Mouse (Mus musculus) midbrain, embryonic 14.5 days (tissue): Measurements from ENCODE around the gene C530008M17Rik. TPM values are rescaled to one million over a fixed set of nuclear protein-coding genes. Genes with fewer than 3 reads are reported as not detected.

Experiments
- ATAC-seq: fragments of 200-750 bp; cut with Nextera tagmentation; 2 replicates; pipeline ENCODE4 v1.8.0; 2017; ENCODE audit warnings: moderate number of reproducible peaks, moderate library complexity; ENCODE audit not compliant: low FRiP score, low TSS enrichment
- DNase-seq: peaks from one replicate; pipeline ENCODE4 v3.0.0-alpha.2; 2015
- H3K27ac ChIP-seq: fragments of 300-500 bp; sonication (generic); replicated peaks from 2 replicates; pipeline ENCODE4 v1.5.1; 2014; ENCODE audit warnings: mild to moderate bottlenecking, low read depth, low read length, moderate library complexity
- H3K27me3 ChIP-seq: fragments of 300-500 bp; sonication (generic); 2 replicates; pipeline ENCODE4 v1.6.1; 2014; ENCODE audit warnings: low read length, control low read depth, mixed read lengths; ENCODE audit not compliant: control insufficient read depth, insufficient read depth
- H3K36me3 ChIP-seq: fragments of 300-500 bp; sonication (generic); 2 replicates; pipeline ENCODE4 v1.6.1; 2014; ENCODE audit warnings: low read length, control low read depth; ENCODE audit not compliant: control insufficient read depth, insufficient read depth
- H3K4me1 ChIP-seq: fragments of 300-500 bp; sonication (generic); 2 replicates; pipeline ENCODE4 v1.6.1; 2014; ENCODE audit warnings: mild to moderate bottlenecking, antibody characterized with exemption, low read length, control low read depth; ENCODE audit not compliant: control insufficient read depth, insufficient read depth
- H3K4me2 ChIP-seq: fragments of 300-500 bp; sonication (generic); 2 replicates; pipeline ENCODE4 v1.6.1; 2014; ENCODE audit warnings: mild to moderate bottlenecking, low read length, moderate library complexity
- H3K4me3 ChIP-seq: fragments of 300-500 bp; sonication (generic); replicated peaks from 2 replicates; pipeline ENCODE4 v1.5.1; 2014; ENCODE audit warnings: low read depth, low read length
- H3K9ac ChIP-seq: fragments of 300-500 bp; sonication (generic); replicated peaks from 2 replicates; pipeline ENCODE4 v1.6.1; 2014; ENCODE audit warnings: mild to moderate bottlenecking, low read length, moderate library complexity
- H3K9me3 ChIP-seq: fragments of 300-500 bp; sonication (generic); 2 replicates; pipeline ENCODE4 v1.6.1; 2016; ENCODE audit warnings: low read length, control low read depth, mixed read lengths; ENCODE audit not compliant: control insufficient read depth
- WGBS: fragments of 180-500 bp; shearing (Covaris S2); extraction: QIAGEN DNeasy Blood & Tissue Kit; methylation state at CpG from one replicate; pipeline ENCODE4 v1.1.7; 2014; 5-methylcytosine and 5-hydroxymethylcytosine counted together
- polyA plus RNA-seq: library from polyadenylated mRNA; unstranded; fragments of >200 nt; fragmentation: Nextera tagmentation; extraction: Ambion mirVana; gene quantifications from 2 replicates; pipeline ENCODE4 v1.2.1, GENCODE M21; 2014

C530008M17Rik gene
- polyA plus RNA-seq: 52.1 and 60.0 TPM in 2 replicates

DNA sequence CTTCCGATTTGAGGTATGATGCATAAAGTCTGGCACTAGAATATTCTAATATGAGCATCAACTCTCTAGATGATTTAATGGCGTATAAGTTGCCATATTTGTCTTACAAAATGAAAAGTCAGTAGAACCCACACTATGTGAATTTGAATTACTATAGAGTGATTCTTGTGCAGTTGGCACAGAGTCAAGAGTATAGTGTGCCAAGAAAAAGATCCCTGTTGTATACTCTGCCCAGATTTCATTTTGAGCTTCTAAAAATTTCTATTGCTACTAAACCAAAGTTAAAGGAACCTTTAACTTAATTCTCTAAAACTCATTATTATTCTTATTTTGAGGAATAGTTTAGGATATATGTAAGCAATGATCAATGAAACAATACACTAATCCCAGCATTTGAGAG lies at the start of gene C530008M17Rik:
TSS of gene C530008M17Rik (plus strand) at position 301 of the 400 bp plus-strand sequence.
- ATAC-seq (no peak), DNase-seq (no peak)
- Histone ChIP-seq H3K4me3 (peak within 1 kb of the TSS; percentile 88), H3K9me3 (no peaks in the 10 kb centered on the region), H3K4me2 (peak within 1 kb of the TSS; percentile 86), H3K27me3 (no peaks in the 10 kb centered on the region), H3K4me1 (peaks cover 25% of the 10 kb centered on the region; the same call in 1 of the 2 replicates), H3K9ac (peak within 1 kb of the TSS; percentile 99), H3K27ac (peak within 1 kb of the TSS; percentile 99), H3K36me3 (no peaks in the 10 kb centered on the region)
- 88% methylated on average over 2 of the region's 2 CpGs for WGBS

GRCm38 (mm10) chr5:76609702-76610370 lies 46.5 kb upstream of the C530008M17Rik start:
- ATAC-seq: no peak
- Histone ChIP-seq H3K4me3 (no peak overlapping the region), H3K36me3 (peaks cover 49% of the 10 kb centered on the region), H3K9me3 (no peaks in the 10 kb centered on the region), H3K4me1 (no peaks in the 10 kb centered on the region), H3K4me2 (no peak overlapping the region), H3K27me3 (no peaks in the 10 kb centered on the region), H3K27ac (no peak overlapping the region), H3K9ac (no peak overlapping the region)
- DNase-seq: no peak
- WGBS: 97% methylated on average over 8 of the region's 8 CpGs

- no peak for ATAC-seq
- H3K36me3 ChIP-seq: peaks cover 59% of the 10 kb centered on the region
- H3K4me2 ChIP-seq: no peak overlapping the region
- H3K4me3 ChIP-seq: no peak overlapping the region
- no peaks in the 10 kb centered on the region for H3K4me1 ChIP-seq
- H3K9me3 ChIP-seq: no peaks in the 10 kb centered on the region
- DNase-seq: no peak
- H3K27me3 ChIP-seq: no peaks in the 10 kb centered on the region
- no peak overlapping the region for H3K9ac ChIP-seq
- 91% methylated on average over 6 of the region's 6 CpGs for WGBS
- no peak overlapping the region for H3K27ac ChIP-seq
Measured at GRCm38 (mm10) chr5:76612867-76613499, 43.3 kb upstream of the C530008M17Rik start.

- Histone ChIP-seq H3K4me1 (no peaks in the 10 kb centered on the region), H3K4me2 (no peak overlapping the region), H3K36me3 (peaks cover 50% of the 10 kb centered on the region), H3K27ac (no peak overlapping the region), H3K9me3 (no peaks in the 10 kb centered on the region), H3K27me3 (no peaks in the 10 kb centered on the region), H3K9ac (no peak overlapping the region), H3K4me3 (no peak overlapping the region)
- ATAC-seq (no peak), DNase-seq (no peak)
- WGBS: 90% methylated on average over 8 of the region's 8 CpGs
Measured at GRCm38 (mm10) chr5:76615276-76615675, 41.0 kb upstream of the C530008M17Rik start.

DNA sequence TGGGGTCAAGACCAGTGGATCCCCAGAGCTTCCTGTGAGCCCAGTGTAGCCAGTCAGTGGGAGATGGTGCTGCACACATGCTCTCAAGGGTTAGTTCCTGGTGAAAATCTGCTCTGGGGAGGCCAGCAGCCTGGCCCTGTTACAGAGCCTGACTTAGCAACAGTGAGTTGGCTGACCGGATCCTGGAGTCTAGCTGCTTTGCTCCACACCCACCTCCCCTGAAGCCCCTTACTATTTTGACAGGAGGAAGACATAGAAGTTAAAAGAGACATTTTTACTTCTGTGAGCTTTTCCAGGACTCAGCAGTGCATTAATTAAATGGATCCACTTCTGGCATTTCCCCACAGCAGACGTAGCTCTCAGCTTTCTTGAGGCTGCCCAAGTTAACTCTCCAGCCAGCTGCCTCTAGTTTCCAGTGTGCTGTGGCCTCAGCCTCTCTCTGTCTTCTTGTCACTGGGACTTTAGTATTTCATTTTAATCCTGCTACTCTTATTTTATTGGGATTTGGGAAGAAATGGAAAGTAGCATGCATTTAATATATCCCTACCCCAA lies 40.0 kb upstream of the C530008M17Rik start:
- Histone ChIP-seq H3K27me3 (no peaks in the 10 kb centered on the region), H3K9ac (no peak overlapping the region), H3K4me3 (no peak overlapping the region), H3K9me3 (no peaks in the 10 kb centered on the region), H3K4me1 (no peaks in the 10 kb centered on the region), H3K27ac (no peak overlapping the region), H3K4me2 (no peak overlapping the region), H3K36me3 (peaks cover 47% of the 10 kb centered on the region)
- ATAC-seq: no peak
- WGBS: 91% methylated on average over 2 of the region's 2 CpGs
- no peak for DNase-seq

GRCm38 (mm10) chr5:76618750-76619149 lies 37.6 kb upstream of the C530008M17Rik start:
- WGBS: 89% methylated on average over 7 of the region's 7 CpGs
- Histone ChIP-seq H3K9me3 (no peaks in the 10 kb centered on the region), H3K36me3 (peaks cover 51% of the 10 kb centered on the region), H3K27ac (no peak overlapping the region), H3K9ac (no peak overlapping the region), H3K4me2 (no peak overlapping the region), H3K27me3 (no peaks in the 10 kb centered on the region), H3K4me3 (no peak overlapping the region), H3K4me1 (no peaks in the 10 kb centered on the region)
- no peak for DNase-seq
- no peak for ATAC-seq

DNA sequence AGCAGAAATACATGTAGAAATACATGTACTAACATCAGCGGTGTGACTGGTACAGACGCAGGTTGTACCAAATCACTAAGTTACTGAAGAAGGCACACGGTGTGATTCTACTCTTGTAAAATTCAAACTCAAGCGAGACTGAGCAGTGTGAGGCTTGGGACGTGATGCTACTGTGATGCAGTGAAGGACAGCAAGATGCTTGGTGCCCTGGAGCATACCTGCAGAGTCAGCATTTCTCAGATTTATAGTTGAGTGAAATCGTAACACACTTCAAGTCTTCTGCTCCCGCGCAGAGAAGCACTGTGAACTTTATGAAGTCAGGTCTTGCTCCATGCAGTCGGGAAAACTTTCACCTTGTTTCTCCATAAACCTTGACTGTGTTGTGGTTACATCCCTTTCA lies 32.6 kb upstream of the C530008M17Rik start:
- Histone ChIP-seq H3K4me3 (no peak overlapping the region), H3K27me3 (no peaks in the 10 kb centered on the region), H3K4me2 (no peak overlapping the region), H3K36me3 (peaks cover 24% of the 10 kb centered on the region), H3K9ac (no peak overlapping the region), H3K9me3 (no peaks in the 10 kb centered on the region), H3K4me1 (no peaks in the 10 kb centered on the region), H3K27ac (no peak overlapping the region)
- no peak for ATAC-seq
- WGBS: 98% methylated on average over 9 of the region's 9 CpGs
- DNase-seq: no peak

DNA sequence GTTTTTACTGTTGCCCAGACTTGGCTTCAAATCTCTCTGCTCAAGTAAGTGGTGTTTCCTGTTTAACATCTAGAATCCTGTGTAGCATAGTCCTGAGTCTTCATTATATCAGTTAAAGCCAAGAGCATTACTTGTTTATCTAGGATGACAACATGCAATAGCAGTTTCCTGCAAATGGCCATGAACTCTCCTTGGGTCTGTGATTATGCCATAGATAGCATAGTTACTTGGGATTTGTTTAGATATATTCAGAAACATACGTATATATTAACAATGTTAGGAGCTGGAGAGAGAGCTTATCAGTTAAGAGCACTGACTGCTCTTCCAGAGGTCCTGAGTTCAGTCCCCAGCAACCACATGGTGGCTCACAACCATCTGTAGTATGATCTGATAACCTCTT lies 28.5 kb upstream of the C530008M17Rik start:
- peaks cover 26% of the 10 kb centered on the region for H3K36me3 ChIP-seq
- no peak overlapping the region for H3K4me3 ChIP-seq
- H3K4me1 ChIP-seq: no peaks in the 10 kb centered on the region
- no peak overlapping the region for H3K9ac ChIP-seq
- H3K4me2 ChIP-seq: no peak overlapping the region
- ATAC-seq (no peak), DNase-seq (no peak)
- H3K9me3 ChIP-seq: no peaks in the 10 kb centered on the region
- no peaks in the 10 kb centered on the region for H3K27me3 ChIP-seq
- WGBS: 91% methylated on average over 1 of the region's 1 CpGs
- no peak overlapping the region for H3K27ac ChIP-seq

DNA sequence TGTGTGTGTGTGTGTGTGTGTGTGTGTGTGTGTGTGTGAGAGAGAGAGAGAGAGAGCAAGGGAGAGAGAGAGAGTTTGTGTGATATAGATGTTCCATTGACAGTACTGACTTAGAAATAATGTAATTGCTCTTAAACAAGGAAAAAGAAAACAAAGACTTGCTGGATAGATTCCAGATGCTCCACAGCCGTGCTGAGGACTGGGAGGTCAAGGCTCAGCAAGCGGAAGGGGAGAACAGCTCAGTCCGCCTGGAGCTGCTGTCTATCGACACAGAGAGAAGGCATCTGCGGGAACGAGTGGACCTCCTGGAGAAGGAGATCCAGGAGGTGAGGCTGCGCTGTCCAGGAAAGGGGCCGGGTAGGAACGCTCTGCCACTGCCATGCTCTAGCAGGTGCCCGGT lies 22.3 kb upstream of the C530008M17Rik start:
- DNase-seq (no peak), ATAC-seq (no peak)
- Histone ChIP-seq H3K4me2 (no peak overlapping the region), H3K9ac (no peak overlapping the region), H3K27ac (no peak overlapping the region), H3K27me3 (no peaks in the 10 kb centered on the region), H3K9me3 (no peaks in the 10 kb centered on the region), H3K36me3 (peaks cover 37% of the 10 kb centered on the region), H3K4me1 (no peaks in the 10 kb centered on the region), H3K4me3 (no peak overlapping the region)
- WGBS: 90% methylated on average over 10 of the region's 10 CpGs
